Mouse (Mus musculus): ENCODE data around the gene Daglb.
"Not testable (repeated sequence)": the region's sequence is repeated elsewhere in the genome, so short reads cannot be mapped to it uniquely, and the experiment has no call there.

Gene Daglb

GRCm38 (mm10) chr5:143487193-143487592 is 22.8 kb downstream of the Daglb start:
- no peak for DNase-seq (ENCODE audit: low spot score)

DNA sequence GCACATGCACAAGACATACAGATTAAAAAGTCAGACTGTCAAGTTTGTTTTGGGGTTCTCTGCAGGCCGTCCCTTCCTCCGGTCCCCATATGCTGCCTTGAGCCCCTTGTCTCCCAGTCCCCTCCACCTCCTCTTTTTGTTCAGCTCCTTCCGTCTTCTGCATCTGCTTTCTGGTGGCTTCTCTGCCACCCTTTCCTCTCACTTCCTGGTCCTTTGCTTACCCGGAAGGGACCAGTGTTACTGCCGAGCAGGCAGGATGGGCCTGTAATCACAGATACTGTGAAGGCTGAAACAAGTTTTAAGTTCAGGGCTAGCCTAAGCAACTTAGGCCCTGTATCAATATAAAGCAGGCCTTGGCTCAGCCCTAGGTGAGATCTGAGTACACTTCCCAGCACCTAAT is 23.6 kb downstream of the Daglb start:
- no peak for DNase-seq (ENCODE audit: low spot score)

DNA sequence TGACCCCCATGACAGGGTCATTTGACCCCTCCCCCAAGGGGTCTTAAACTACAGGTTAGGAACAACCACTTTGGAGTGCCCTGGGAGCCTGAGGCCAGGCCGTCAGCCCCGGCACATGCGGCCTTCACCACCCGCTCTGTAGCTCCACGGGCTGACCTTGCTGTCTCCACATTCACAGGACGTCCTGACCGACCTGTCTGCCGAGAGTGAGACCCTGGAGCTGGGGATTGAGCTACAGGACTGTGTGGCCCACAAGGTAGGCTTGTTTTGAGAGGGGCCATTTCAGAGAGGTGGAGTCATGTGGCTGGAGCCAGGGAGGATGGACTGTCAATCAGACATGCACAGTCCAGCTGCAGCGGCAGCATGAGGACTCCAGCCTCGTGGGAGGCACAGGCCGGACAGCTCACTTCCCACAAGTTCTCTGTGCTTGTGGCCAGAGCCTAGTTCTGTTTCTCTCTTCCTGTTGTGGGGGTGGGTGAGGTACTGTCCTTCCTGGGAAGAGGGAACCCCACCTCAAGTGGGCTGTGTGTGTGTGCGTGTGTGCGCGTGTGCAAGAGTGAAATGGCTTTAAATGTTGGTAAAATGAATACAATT is 25.5 kb downstream of the Daglb start:
- DNase-seq (ENCODE audit: low spot score), result no peak

- no peak for DNase-seq (ENCODE audit: low spot score)
These were observed 27.4 kb downstream of the Daglb start for GRCm38 (mm10) chr5:143491736-143492135.

- no peak for DNase-seq (ENCODE audit: low spot score)
These were observed 28.8 kb downstream of the Daglb start for GRCm38 (mm10) chr5:143493163-143493562.

- no peak for DNase-seq (ENCODE audit: low spot score)
These were observed 31.3 kb downstream of the Daglb start for GRCm38 (mm10) chr5:143495708-143496107.

DNA sequence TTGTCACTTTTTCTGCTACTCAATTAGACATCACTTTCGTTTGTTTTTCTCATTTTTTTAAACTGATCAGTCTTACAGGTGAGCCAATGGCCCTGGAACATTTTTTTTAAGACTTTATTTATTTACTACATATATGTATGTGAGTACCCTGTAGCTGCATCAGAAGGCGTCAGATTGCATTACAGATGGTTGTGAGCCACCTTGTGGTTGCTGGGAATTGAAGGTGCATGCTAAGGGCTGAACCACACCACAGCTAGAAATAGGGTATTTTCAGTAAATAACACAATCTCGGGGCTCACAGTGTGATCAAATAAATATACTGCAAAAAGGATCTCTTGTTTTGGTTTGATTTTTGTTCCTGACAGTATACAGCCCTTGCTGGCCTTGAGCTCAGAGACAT is 33.1 kb downstream of the Daglb start:
- DNase-seq (ENCODE audit: low spot score), result no peak

DNA sequence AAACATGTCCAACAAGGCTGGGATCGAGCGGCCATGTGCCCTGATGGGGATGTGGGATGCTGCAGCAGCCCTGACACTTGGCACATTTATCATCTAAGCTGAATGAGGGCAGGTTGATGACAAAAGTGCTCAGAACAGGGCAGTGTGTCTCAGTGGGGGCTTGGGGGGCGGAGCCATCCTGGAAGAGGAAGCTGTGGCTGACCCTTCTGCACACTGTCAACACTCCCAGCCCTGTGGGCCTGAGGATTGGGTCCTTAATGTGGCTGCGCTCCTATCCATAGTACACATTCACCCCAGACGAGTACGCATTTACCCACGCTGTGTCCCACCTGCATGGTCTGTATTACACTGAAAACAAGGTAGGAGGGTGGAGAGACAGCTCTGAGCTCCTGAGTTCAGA is 34.8 kb downstream of the Daglb start:
- no peak for DNase-seq (ENCODE audit: low spot score)

- no peak for DNase-seq (ENCODE audit: low spot score)
These were observed 35.3 kb downstream of the Daglb start for GRCm38 (mm10) chr5:143499686-143500085.

- not testable (repeated sequence) for DNase-seq (ENCODE audit: low spot score)
These were observed 36.3 kb downstream of the Daglb start for GRCm38 (mm10) chr5:143500711-143501110.

GRCm38 (mm10) chr5:143501140-143501539 is 36.8 kb downstream of the Daglb start:
- DNase-seq (ENCODE audit: low spot score), result no peak

DNA sequence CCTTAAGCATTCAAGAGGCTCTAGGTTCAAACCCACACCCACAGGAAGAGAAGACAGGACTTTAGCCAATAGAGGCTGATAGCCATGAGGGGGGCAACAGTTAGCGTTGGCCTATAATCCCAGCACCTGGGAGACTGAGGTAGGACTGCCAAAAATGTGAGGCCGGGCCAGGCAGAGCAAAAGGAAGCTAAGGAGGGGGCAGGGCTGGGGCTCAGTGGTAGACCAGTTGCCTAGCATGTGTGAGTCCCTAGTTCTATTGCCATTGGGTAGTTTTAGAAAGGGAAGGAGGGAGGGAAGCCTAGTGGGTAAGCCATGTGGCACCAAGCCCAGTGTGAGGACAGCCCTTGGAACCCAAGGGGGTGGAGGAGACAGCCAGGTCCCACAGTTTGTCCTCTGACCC is 37.3 kb downstream of the Daglb start:
- DNase-seq (ENCODE audit: low spot score), result no peak

- no peak for DNase-seq (ENCODE audit: low spot score)
These were observed 38.6 kb downstream of the Daglb start for GRCm38 (mm10) chr5:143502899-143503557.

- no peak for DNase-seq (ENCODE audit: low spot score)
These were observed 39.4 kb downstream of the Daglb start for GRCm38 (mm10) chr5:143503740-143504139.

GRCm38 (mm10) chr5:143504453-143504852 is 40.1 kb downstream of the Daglb start:
- no peak for DNase-seq (ENCODE audit: low spot score)

DNA sequence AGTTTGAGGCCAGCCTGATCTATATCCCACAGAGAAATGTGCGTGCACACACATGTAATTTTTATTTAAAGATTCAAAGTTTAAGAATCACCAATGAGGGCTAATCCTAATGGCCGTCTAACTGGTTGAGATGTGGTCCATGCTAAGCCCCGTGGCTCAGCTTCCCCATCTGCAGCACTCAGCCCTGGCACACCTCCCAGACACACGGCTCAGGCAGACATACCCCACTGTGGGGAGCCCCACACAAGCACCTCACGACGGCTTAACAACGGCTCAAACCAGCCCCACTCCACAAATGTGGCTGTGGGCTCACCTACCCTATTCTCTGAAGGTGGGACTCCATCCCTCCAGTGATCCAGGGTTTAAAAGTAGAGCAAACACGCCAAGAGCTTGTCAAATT is 40.7 kb downstream of the Daglb start:
- DNase-seq (ENCODE audit: low spot score), result no peak

GRCm38 (mm10) chr5:143505545-143505944 is 41.2 kb downstream of the Daglb start:
- no peak for DNase-seq (ENCODE audit: low spot score)

DNA sequence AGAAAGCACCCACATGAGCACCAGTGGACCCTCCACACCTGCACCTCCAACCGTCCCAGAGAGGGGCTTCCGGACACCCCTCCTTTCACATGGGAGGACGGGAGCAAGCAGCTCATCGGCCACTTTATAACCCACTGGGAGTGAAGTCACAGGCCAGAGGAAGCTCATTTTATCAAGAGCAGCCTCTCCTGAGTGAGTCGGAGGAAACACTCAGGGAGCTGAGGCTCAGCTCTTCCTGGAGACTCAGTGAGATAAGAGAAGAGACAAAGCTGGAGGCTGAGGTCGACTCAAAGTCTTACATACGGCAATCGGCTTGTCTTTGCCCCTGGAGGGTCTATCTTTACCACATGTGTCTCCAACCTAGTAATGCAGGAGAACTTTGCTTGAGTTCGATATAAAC is 44.9 kb downstream of the Daglb start:
- DNase-seq (ENCODE audit: low spot score), result no peak

DNA sequence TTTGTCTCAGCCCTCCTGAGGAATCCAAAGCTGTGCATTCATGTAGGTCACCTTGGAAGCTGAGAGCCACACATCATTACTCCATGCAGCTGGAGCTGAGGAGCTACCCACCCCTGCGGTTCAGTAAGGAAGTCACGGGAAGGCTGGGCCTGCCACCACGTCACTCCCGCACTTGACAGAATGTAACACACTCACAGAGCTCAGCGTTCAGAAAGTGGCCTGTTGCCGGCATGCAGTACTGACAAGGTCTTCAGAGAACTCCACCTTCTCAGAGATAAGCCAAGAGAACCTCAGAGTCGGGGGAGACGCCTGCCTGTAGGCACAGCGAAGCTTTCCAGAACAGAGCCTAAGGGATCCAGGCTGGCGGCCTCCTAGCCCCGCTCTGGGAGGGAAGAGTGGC is 45.4 kb downstream of the Daglb start:
- no peak for DNase-seq (ENCODE audit: low spot score)

DNA sequence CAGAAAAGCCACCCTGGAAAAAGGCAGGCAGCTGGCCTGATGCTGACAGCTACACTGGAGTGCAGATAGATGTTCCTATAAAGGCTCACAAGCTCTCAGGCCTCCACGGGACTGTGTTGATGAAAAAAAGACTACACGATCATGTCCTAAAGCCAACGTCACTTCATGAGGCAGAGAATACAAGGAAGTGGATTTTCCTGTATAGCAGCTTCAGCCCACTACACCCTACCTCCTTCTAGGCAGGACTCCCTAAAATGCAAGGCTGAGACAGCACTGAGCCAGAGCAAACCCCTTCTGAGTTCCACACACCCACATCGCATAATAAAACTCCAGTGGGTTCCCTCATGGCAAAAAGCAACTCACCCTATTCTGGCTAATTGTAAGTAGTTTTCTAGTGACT is 47.2 kb downstream of the Daglb start:
- no peak for DNase-seq (ENCODE audit: low spot score)

- no peak for DNase-seq (ENCODE audit: low spot score)
These were observed 47.9 kb downstream of the Daglb start for GRCm38 (mm10) chr5:143512305-143512704.

DNA sequence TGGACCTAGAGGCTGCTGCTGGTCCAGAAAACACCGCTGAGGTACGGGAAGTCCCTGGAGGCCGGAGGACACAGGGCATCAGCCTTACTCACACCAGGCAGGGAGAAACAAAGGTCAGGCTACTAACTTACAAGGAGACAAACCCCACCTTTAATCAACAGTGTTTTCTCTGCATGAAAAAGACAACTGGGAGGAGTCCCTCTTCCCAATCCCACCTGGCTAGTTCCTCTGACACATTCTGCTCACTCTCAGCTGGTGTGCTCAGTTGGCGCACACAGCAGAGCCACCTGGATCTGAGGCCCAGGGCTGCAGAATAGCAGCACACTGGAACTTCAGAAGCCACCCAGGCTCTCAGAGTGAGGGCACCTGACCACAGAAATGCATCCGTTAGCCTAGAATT is 50.5 kb downstream of the Daglb start:
- no peak for DNase-seq (ENCODE audit: low spot score)

- no peak for DNase-seq (ENCODE audit: low spot score)
These were observed 52.6 kb downstream of the Daglb start for GRCm38 (mm10) chr5:143517005-143517404.

DNA sequence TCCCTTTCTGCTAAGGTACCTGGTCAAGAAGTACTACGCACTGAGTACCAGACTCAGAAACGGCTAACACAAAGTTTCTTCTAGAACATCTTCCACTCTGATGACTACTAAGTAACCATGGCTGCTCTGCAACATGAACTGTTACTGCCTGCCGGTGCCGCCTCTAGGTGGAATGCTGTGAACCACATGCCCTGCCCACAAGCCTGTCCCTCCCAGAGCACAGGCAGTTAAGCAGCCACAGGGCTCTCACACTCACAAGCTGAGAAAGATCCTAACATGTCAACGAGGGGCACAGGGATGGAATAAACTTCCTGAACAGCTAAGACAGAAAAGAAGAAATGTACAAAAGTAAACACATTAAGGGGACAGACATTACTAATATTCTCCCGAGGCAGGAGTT is 53.1 kb downstream of the Daglb start:
- DNase-seq (ENCODE audit: low spot score), result no peak

All from c-Kit-positive CD71-positive TER-119-positive erythroid progenitor cells, embryonic 14.5 days (primary cell).